Mouse (Mus musculus) 3134 (cell line): ENCODE data around the gene Rps6ka5.

Source experiments
- DNase-seq: peaks from one replicate; pipeline ENCODE4 v3.0.0-alpha.2; 2011; ENCODE audit warnings: low spot score; ENCODE audit not compliant: insufficient read length; ENCODE audit errors: extremely low read depth

Rps6ka5 gene

GRCm38 (mm10) chr12:100665294-100665693, 61.5 kb downstream of the Rps6ka5 start:
- no peak for DNase-seq

GRCm38 (mm10) chr12:100660076-100660475, 66.7 kb downstream of the Rps6ka5 start:
- no peak for DNase-seq

- DNase-seq: no peak
Measured at GRCm38 (mm10) chr12:100655972-100656371, 70.8 kb downstream of the Rps6ka5 start.

- no peak for DNase-seq
Measured at GRCm38 (mm10) chr12:100641936-100642335, 84.8 kb downstream of the Rps6ka5 start.

- DNase-seq: no peak
Measured at GRCm38 (mm10) chr12:100640726-100641125, 86.1 kb downstream of the Rps6ka5 start.

- no peak for DNase-seq
Measured at GRCm38 (mm10) chr12:100639680-100640079, 87.1 kb downstream of the Rps6ka5 start.

GRCm38 (mm10) chr12:100637886-100638285, 88.9 kb downstream of the Rps6ka5 start:
- DNase-seq: no peak

GRCm38 (mm10) chr12:100636733-100637132, 90.0 kb downstream of the Rps6ka5 start:
- no peak for DNase-seq

- DNase-seq: no peak
Measured at GRCm38 (mm10) chr12:100636299-100636633, 90.5 kb downstream of the Rps6ka5 start.

- no peak for DNase-seq
Measured at GRCm38 (mm10) chr12:100635601-100636298, 91.0 kb downstream of the Rps6ka5 start.

GRCm38 (mm10) chr12:100633231-100633630, 93.6 kb downstream of the Rps6ka5 start:
- DNase-seq: no peak

- DNase-seq: no peak
Measured at GRCm38 (mm10) chr12:100631286-100631685, 95.5 kb downstream of the Rps6ka5 start.

GRCm38 (mm10) chr12:100629126-100629920, 97.5 kb downstream of the Rps6ka5 start:
- DNase-seq: no peak

GRCm38 (mm10) chr12:100626991-100627677, 99.6 kb downstream of the Rps6ka5 start:
- DNase-seq: no peak

GRCm38 (mm10) chr12:100626273-100626990, 100.4 kb downstream of the Rps6ka5 start:
- no peak for DNase-seq

- DNase-seq: no peak
Measured at GRCm38 (mm10) chr12:100624854-100625447, 101.8 kb downstream of the Rps6ka5 start.

GRCm38 (mm10) chr12:100615251-100615650, 111.5 kb downstream of the Rps6ka5 start:
- DNase-seq: no peak

GRCm38 (mm10) chr12:100613878-100614277, 112.9 kb downstream of the Rps6ka5 start:
- no peak for DNase-seq

GRCm38 (mm10) chr12:100613192-100613700, 113.5 kb downstream of the Rps6ka5 start:
- DNase-seq: no peak

- DNase-seq: no peak
Measured at GRCm38 (mm10) chr12:100609766-100610165, 117.0 kb downstream of the Rps6ka5 start.
